Comparison of ENCODE assay signal across 1 mouse cellular context in the genomic region with DNA sequence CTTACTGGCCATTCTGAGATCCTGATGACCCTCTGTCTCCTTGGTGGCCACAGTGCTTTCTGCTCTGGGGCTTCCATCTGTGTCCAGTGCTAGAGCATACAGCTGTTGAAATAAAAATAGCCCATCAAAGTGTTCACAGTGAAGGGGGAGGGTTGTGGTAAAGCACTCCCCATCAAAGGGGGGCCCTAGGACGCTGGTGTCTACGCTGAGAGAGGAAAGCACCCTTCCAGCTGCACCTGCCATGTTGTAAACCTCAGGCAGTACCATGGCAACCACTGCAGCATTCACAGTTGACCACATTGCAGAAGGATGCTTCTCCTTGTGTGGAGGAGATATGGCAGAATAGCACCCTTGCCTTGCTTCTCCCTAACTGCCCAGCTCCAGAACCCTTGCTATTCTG.
A peak's percentile ranks its signal among the peaks of the same experiment; 100 is the strongest.
TF ChIP-seq lines count a peak whose summit lies in the region.

No protein-coding gene starts in this region.

TF ChIP-seq in CH12.LX, 34 proteins besides CTCF, POLR2A, EP300 and RAD21 (continued from another document):
- peak; percentile 94 for TF ChIP-seq ETS1 (conservative IDR thresholded peaks at IDR 0.05; ENCODE audit: low read depth, low read length)
- TF ChIP-seq CHD1 (IDR thresholded peaks at IDR 0.05; ENCODE audit: low read depth, low read length) = no peak
- peak; percentile 98 for TF ChIP-seq TCF12 (IDR thresholded peaks at IDR 0.05; ENCODE audit: low read depth, low read length)
- peak; percentile 65; the same call in 1 of the 2 replicates for TF ChIP-seq SIN3A (IDR thresholded peaks at IDR 0.05; ENCODE audit: low read length)
- no peak; the same call in 1 of the 2 replicates for TF ChIP-seq MXI1 (IDR thresholded peaks at IDR 0.05; ENCODE audit: low read depth, low read length)
TF ChIP-seq in CH12.LX: peak in this region for 6.
